Mouse (Mus musculus): ENCODE results near the gene Ngdn.
"Not testable (repeated sequence)": the region's sequence is repeated elsewhere in the genome, so short reads cannot be mapped to it uniquely, and the experiment has no call there.

Ngdn gene

DNA sequence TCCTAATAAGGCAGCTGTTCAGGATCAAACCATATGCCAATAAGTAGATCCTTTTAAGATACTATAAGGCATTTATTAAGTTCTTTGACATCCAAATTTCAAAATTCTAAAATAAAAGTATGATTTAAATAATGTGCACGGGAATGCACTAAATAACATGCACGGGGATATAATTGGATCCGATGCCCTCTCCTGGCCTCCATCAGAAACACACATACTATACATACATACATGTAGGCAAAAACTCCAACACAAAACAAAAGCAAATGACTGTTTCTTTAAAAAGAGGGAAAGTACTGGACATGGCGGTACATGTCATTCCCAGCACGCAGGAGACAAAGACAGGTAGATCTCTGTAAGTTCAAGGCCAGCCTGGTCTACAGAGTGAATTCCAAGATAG lies 15.4 kb upstream of the Ngdn start:
- not testable (repeated sequence) for DNase-seq (ENCODE audit: low spot score in 2 of 2)

DNA sequence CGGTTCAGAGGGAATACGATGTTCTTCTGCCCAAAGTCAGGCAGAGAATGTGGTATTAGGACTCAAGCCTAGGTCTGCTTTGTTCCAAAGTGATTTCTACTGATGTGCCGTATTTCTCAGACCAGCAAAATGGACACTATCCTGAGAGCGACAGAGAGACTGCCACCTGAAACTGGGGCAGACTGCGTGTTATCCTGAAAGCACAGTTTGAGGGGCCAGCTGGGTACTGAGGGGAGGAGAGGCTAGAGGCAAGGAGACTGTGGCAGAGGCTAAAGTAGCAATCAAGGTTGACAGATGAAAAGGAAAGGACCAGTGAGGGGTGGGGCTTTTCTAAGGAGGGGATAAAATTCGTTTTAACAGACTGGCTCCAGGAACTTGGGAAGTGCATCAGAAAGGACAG lies 14.4 kb upstream of the Ngdn start:
- DNase-seq (ENCODE audit: low spot score in 2 of 2): no peak

DNA sequence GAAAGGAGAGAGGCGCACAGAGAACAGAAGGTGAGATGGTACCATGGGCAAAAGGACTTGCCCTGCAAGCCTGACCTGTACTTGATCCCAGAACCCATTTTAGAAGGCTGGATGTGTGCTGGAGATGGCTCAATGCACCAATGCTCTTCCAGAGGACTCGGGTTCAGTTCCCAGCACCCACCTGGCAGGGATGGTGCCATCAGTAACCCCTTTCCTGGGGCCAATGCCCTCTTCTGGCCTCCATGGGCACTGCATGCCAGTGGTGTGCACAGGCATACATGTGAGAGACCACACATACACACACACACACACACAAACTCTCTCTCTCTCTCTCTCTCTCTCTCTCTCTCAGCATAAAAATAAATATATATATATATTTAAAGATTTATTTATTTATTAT lies 13.8 kb upstream of the Ngdn start:
- no peak for DNase-seq (ENCODE audit: low spot score in 2 of 2)

- no peak for DNase-seq (ENCODE audit: low spot score in 2 of 2)
Observed at GRCm38 (mm10) chr14:55001938-55002686, 13.1 kb upstream of the Ngdn start.

DNA sequence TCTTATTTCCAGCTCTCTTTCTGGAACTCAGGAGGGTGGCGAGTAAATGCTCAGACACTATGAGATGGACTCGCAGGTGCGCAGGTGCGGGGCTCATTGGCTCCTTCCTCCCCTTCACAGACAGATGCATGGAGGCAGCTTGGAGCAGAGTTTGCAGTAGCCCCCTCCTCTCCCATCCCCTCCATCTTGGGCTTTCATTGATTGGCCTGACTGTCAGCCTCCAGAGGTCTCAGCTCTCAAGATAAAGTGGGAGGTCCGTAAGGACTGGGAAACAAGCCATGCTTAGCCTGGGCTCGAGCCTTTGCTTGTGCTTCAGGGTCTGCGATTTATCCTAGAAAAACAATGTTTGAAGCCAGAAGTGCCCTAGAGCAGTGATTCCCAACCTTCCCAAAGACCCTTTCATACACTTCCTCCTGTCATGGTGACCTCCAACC lies 12.6 kb upstream of the Ngdn start:
- DNase-seq (ENCODE audit: low spot score in 2 of 2): no peak

DNA sequence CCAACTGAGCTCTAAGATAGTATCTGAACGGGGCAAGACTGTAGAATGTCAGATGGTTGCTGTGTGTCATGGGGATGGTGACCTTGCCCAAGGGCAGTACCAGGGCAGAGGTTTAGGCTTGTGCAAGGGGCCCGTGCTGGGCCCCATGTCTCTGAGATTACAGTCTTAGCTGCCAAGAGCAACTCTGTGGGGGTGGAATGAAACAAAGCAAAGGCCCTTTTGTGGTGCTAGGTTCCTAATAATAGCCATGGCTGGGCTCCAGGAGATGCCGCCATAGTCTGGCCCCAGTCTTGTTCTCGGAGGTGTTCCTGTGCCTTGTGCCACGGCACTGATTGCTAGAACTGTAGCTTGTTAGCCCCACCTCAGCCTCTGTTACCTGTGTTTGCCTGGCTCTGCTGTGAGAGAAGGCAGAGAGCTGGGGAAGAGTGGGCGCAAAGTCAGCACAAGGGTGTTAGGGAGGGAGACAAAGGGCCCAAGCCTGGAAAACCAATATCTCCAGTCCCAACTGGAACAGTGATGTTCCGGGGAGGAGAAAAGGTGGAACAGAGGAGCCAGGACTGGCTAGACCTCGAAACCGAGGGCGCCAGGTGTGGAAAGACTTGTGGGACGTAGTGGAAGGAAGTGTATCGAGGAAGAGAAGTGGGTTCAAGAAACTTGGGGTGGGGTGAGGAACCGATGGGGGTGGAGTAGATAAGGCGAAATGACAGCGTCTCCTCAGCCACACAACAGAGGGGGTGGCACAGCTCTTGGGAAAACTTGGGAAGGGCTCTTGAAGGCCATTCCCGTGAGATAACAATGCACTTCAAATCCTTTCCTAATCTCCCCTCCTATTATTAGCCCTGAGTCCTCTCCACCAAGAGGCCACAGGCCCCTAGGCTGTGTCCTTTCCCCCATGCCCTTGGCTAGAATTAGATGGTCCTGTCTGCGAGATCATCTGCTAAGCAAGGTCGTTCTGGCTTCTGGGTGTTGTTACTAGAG lies 11.1 kb upstream of the Ngdn start:
- DNase-seq (ENCODE audit: low spot score in 2 of 2): no peak

DNA sequence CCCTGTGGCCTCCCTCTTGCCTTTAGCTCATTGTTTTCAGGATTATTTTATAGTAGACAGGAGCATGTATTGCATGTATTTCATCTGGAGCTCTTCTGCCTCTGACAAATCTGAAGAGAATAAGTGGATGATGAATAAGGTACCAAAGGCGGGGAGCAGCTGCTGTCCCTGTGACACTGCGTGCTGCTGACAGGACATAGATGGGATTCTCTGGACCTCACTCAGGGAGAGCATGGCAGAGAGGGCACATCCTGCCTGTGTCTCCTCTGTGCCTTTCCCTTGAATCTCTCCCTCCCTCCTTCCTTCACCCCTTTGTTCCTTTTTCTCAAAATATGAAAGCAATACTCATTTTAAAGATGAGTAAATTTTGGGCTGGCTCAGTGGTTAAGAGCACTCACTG lies 9.7 kb upstream of the Ngdn start:
- DNase-seq (ENCODE audit: low spot score in 2 of 2): no peak

GRCm38 (mm10) chr14:55005967-55006366 lies 9.3 kb upstream of the Ngdn start:
- DNase-seq (ENCODE audit: low spot score in 2 of 2): no peak

GRCm38 (mm10) chr14:55006541-55006940 lies 8.7 kb upstream of the Ngdn start:
- no peak for DNase-seq (ENCODE audit: low spot score in 2 of 2)

- no peak for DNase-seq (ENCODE audit: low spot score in 2 of 2)
Observed at GRCm38 (mm10) chr14:55007120-55007908, 7.9 kb upstream of the Ngdn start.

GRCm38 (mm10) chr14:55008417-55008816 lies 6.8 kb upstream of the Ngdn start:
- DNase-seq (ENCODE audit: low spot score in 2 of 2): no peak

DNA sequence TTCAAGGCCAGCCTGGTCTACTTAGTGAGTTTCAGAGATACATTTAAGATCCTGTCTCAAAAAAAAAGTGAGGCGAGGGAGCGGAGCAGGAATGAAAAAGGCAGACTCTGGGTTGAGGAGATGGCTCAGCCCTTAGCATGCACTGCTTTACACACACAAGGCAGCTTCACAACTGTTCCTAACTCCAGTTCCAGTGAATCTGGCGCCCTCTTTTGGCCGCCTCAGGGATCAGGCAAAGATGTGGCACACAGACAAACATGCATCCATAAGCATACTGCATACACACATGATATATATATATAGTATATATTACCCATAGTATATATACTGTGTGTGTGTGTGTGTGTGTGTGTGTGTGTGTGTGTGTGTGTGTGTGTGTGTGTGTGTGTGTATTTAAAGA lies 4.1 kb upstream of the Ngdn start:
- DNase-seq (ENCODE audit: low spot score in 2 of 2): no peak

DNA sequence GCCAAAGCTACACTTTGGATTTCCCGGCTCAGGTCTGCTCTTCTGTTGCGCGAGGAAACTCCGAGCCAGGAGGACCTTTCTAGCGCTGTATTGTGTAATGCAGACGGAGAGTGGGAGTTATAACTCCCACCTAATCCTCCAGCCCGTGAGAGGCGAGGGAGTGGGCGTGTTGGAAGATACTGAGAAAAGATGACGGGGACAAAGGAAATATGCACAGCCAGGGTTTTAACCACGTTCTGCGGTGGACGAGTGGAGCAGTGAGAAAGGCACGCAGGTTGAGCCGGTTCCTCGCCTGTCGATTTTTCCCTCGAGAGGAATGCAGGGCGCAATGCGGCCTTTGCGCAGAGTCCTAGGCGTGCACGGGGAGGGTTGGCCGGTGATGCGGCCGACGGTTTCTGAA lies 663 bp upstream of the Ngdn start:
- DNase-seq (ENCODE audit: low spot score in 2 of 2): peak; percentile 57 to 75

DNA sequence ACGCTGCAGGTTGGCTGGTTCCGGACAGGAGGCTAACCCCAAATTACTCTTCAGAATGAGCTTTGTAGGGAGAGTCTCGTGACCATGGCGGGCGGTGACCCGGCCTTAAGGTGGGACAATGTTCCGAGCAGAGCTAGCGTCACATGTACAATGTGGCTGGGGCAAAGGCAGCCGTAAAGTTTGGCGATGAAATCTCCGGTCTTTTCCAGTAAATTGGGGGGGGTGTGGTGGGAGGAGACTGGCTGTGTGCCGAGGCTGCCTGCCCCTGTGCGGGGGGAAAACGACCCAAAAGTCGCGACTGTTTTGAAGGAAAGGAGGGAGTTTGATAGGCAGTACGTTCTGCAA lies 485 bp downstream of the Ngdn start:
- DNase-seq (ENCODE audit: low spot score in 2 of 2): no peak

GRCm38 (mm10) chr14:55016876-55017275 lies 1.6 kb downstream of the Ngdn start:
- no peak for DNase-seq (ENCODE audit: low spot score in 2 of 2)

GRCm38 (mm10) chr14:55020394-55020793 lies 5.1 kb downstream of the Ngdn start:
- DNase-seq (ENCODE audit: low spot score in 2 of 2): no peak

GRCm38 (mm10) chr14:55023011-55023410 lies 7.8 kb downstream of the Ngdn start:
- no peak for DNase-seq (ENCODE audit: low spot score in 2 of 2)

- DNase-seq (ENCODE audit: low spot score in 2 of 2): peak in 1 of 2 experiments; percentile 70
Observed at GRCm38 (mm10) chr14:55024236-55024635, 9.0 kb downstream of the Ngdn start.

- no peak for DNase-seq (ENCODE audit: low spot score in 2 of 2)
Observed at GRCm38 (mm10) chr14:55025527-55025926, 10.3 kb downstream of the Ngdn start.

DNA sequence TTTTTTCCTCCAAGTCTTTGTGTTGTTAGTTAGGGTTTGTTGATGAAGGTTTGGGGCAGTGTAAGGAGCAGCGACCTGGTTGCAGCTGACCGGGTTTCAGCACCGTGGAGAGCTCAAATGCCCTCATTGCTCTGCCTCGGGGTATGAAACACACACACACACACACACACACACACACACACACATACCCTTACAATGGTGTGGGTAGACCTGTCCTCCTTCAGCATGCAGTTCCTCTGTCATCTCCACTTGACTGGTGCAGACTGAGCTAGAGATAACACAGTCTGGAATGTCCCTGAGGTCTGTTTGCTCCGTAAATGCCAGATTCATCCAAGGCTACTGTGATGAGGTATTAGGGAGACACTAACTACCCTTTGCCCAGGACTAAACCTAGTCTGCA lies 12.0 kb downstream of the Ngdn start:
- DNase-seq (ENCODE audit: low spot score in 2 of 2): no peak

- DNase-seq (ENCODE audit: low spot score in 2 of 2): no peak
Observed at GRCm38 (mm10) chr14:55027653-55028052, 12.4 kb downstream of the Ngdn start.

- DNase-seq (ENCODE audit: low spot score in 2 of 2): no peak
Observed at GRCm38 (mm10) chr14:55028333-55028835, 13.1 kb downstream of the Ngdn start.
